Mouse (Mus musculus) thymus, adult 2 months (tissue): ENCODE results near the gene Mad2l2.

Experiments
- CTCF ChIP-seq: fragments of 200-500 bp; IDR thresholded peaks from 2 replicates; pipeline ENCODE4 v1.5.1; 2012; ENCODE audit warnings: mild to moderate bottlenecking, control low read depth, low read length, moderate library complexity, borderline replicate concordance; ENCODE audit not compliant: control insufficient read depth, poor library complexity, insufficient read depth; ENCODE audit errors: extremely low read depth
- POLR2A ChIP-seq: fragments of 200-500 bp; IDR thresholded peaks from 2 replicates; pipeline ENCODE4 v1.6.1; 2012; ENCODE audit warnings: mild to moderate bottlenecking, low read length, control low read depth, moderate library complexity; ENCODE audit not compliant: control insufficient read depth, poor library complexity, insufficient read depth; ENCODE audit errors: extremely low read depth

DNA sequence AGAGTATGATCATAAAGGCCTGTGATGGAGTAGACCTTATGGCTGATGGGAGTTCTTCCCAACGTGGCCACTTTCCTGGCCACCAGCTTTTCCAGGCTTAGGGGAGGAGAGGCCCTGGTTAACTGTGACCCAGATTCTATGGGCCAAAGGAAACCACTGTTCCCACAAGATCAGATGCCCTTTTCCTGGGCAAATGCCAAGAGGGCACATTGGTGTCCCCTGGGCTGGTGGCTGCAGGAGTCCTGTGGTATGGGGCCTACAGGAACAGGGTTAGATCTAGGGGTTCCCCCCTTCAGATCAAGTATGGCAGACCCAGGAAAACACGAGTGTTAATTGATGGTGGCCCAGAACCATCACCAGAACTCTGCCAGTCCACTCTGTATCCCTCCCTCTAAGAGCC is 17.5 kb downstream of the Mad2l2 start:
- TF ChIP-seq CTCF (no peak), POLR2A (no peak)
